Comparison of ENCODE assay signal across 14 mouse cellular contexts in the genomic region with DNA sequence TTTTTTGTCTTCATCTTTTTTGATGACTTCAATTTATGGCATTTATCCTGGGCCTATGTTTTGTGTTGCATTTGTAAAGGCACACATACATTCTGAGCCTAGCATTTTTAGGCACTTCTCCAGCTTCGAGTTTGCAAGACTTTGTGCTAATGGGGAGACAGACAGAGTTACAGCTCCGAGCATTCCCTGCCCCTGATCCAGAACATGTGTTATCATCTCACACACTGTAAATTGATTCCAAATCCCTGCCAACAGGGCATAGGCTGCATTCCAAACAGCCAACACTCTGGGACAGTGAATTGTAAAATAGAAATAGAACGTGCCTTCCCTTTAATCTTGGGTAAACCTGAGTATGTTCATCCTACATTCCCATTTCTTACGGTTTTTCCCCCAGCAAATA. TPM values are rescaled to one million over a fixed set of nuclear protein-coding genes. Genes with fewer than 3 reads are reported as not detected.
A peak's percentile ranks its signal among the peaks of the same experiment; 100 is the strongest.
DNase-seq lines count a peak whose midpoint lies in the region; ATAC-seq lines count a peak whose summit lies in the region.
"Had no signal": no experiment of that assay in that cellular context is flagged by ENCODE, and none has a peak within 500 bp of the region (broad histone marks: within the 10 kb centered on the region; RNA-seq: fewer than 3 reads in every experiment).

No protein-coding gene starts in this region.

- no peak overlapping the region for H3K4me3 ChIP-seq in limb, embryonic 13.5 days
- H3K4me3 ChIP-seq: heart, adult 2 months; neural tube, embryonic 12.5 days had no signal

- intact Hi-C loops in left cerebral cortex, postnatal 14 days (cut with DNase I): no loop called here

- peak; percentile 79 for ATAC-seq in limb, embryonic 13.5 days (ENCODE audit: low FRiP score, low read depth)
- ATAC-seq: intestine, postnatal 0 days had no signal

- peak; percentile 20 for DNase-seq in embryo, embryonic 10 days (ENCODE audit: low spot score)
- no peak for DNase-seq in embryo, embryonic 9.5 days (ENCODE audit: extremely low spot score)
- peak; percentile 9 for DNase-seq in layer of hippocampus, adult 11-12 months (ENCODE audit: low spot score)
- no peak for DNase-seq in layer of hippocampus, postnatal 25 days (ENCODE audit: extremely low spot score in 1 of 2, low spot score in 1 of 2)
- DNase-seq in embryo, embryonic 10.5 days (ENCODE audit: low spot score): peak; percentile 44
- no peak for DNase-seq in retina, postnatal 1 day
- no peak for DNase-seq in left cerebral cortex, postnatal 14 days (ENCODE audit: low spot score in 2 of 2)
- DNase-seq: adrenal gland, postnatal 10 days; cerebellum, adult 2 months; heart, adult 2 months had no signal

- H3K27me3 ChIP-seq in limb, embryonic 13.5 days: no peaks in the 10 kb centered on the region
- H3K27me3 ChIP-seq: neural tube, embryonic 12.5 days had no signal

- H3K9me3 ChIP-seq in limb, embryonic 13.5 days: 0 out of 2 replicates have a peak, but pooled peaks cover 5% of the 10 kb centered on the region
- H3K9me3 ChIP-seq: neural tube, embryonic 12.5 days had no signal

- H3K27ac ChIP-seq in limb, embryonic 13.5 days: peak overlapping the region; percentile 62
- H3K27ac ChIP-seq: heart, adult 2 months; macrophage; neural tube, embryonic 12.5 days had no signal

- peak overlapping the region; percentile 50 for H3K4me2 ChIP-seq in limb, embryonic 13.5 days (replicated peaks)
- H3K4me2 ChIP-seq: neural tube, embryonic 12.5 days had no signal

- no peaks in the 10 kb centered on the region for H3K36me3 ChIP-seq in limb, embryonic 13.5 days
- H3K36me3 ChIP-seq: neural tube, embryonic 12.5 days had no signal

- 9% methylated on average over 4 of the region's 4 CpGs for WGBS in limb, embryonic 13.5 days

- no peak overlapping the region for H3K9ac ChIP-seq in limb, embryonic 13.5 days
- H3K9ac ChIP-seq: neural tube, embryonic 12.5 days had no signal

- H3K4me1 ChIP-seq in limb, embryonic 13.5 days: peaks cover 28% of the 10 kb centered on the region

RNA-seq across cellular contexts. Expression of gene Tmem131l, which starts 19.7 kb away (rescaled TPM):
- 10 to 100 TPM; 28.7 to 33.8 TPM for total RNA-seq in layer of hippocampus, postnatal 25 days (2021)
- polyA plus RNA-seq in limb, embryonic 13.5 days (2015; fragmentation: Nextera tagmentation; extraction: Ambion mirVana): 60.0 and 62.5 TPM in 2 replicates
- 10 to 100 TPM; 29.6 to 35.8 TPM for total RNA-seq in left cerebral cortex, postnatal 14 days (2021)

Comparison
In these comparisons a context has a peak if more than half of its experiments do, and no peak if none do; other contexts are left out.
1. DNase-seq: peak in embryo, embryonic 10 days (single experiment), layer of hippocampus, adult 11-12 months (single experiment) and embryo, embryonic 10.5 days (single experiment); none in embryo, embryonic 9.5 days (single experiment), layer of hippocampus, postnatal 25 days (0 of 2), retina, postnatal 1 day (single experiment) and left cerebral cortex, postnatal 14 days (0 of 2).